Mouse (Mus musculus) layer of hippocampus, postnatal 36 days (tissue): ENCODE measurements around the gene Mdh1b. TPM values are rescaled to one million over a fixed set of nuclear protein-coding genes. Genes with fewer than 3 reads are reported as not detected.

ENCODE experiments used
- DNase-seq, 2 experiments: peaks; one replicate each; pipeline ENCODE4 v3.0.0; 2022
- total RNA-seq, 2 experiments: library from RNA; stranded (reverse); gene quantifications; 2 replicates each; pipeline ENCODE4 v1.2.3; 2021

Gene Mdh1b
- under 1 TPM; 0.92 to 0.94 TPM for total RNA-seq

DNA sequence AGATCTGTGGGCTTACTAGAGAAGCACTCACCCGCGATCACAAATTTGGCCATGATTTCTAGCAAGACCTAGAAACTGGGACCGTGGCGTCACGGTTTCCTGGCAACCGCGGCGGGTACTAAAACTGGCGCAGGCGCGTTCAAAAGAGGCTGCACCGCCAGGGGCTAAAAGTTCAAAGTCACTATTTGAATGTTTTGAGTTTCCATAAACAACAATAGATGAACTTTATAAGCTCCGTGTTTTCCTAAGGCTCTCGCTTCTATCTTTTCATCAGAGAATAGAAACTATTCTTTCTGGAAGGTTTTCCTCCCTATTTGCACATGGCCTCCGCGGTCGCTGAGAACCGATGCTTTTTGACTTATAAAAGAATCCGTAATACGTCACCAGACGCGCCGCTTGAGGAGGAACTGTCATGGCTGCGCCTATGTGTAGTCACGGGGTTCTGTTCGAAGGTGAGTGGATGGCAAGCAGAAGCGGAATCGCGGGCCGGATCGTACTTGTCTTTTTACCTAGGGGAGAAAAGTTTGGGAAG, at the start of gene Mdh1b, which contains the start of gene Fastkd2:
Gene Mdh1b (minus strand): TSS at position 79 of the 532 bp plus-strand sequence.
Gene Fastkd2 (plus strand): TSS at position 375 of the 532 bp plus-strand sequence.
- peak; percentile 84 to 88 for DNase-seq

- DNase-seq, result no peak
Measured at GRCm38 (mm10) chr1:63776902-63777630, 46.9 kb upstream of the Mdh1b start.

GRCm38 (mm10) chr1:63776396-63776795, 46.3 kb upstream of the Mdh1b start:
- DNase-seq, result no peak

GRCm38 (mm10) chr1:63770309-63770708, 40.2 kb upstream of the Mdh1b start:
- peak in 1 of 2 experiments; percentile 8 for DNase-seq

DNA sequence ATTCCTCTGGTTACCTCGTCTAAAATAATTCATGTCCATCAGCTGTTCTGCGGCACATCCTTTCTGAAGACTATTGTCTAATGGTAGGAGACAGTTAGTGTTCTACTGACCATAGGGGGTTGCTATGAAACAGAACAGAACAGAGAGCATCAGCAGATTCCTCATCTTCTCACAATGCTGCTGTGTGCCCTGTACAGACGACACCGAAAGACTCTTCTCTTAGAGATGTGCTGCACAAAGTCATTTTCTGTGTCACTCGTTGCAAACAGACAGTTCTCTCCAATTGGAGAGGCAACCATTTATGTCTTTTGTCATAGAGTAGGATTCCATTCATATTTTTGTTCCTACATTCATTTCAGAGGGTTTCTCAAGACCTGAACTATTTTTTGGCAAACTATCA, 39.0 kb upstream of the Mdh1b start, which contains the start of gene 4933402D24Rik:
Gene 4933402D24Rik (minus strand): TSS at position 101 of the 400 bp plus-strand sequence.
- no peak for DNase-seq

DNA sequence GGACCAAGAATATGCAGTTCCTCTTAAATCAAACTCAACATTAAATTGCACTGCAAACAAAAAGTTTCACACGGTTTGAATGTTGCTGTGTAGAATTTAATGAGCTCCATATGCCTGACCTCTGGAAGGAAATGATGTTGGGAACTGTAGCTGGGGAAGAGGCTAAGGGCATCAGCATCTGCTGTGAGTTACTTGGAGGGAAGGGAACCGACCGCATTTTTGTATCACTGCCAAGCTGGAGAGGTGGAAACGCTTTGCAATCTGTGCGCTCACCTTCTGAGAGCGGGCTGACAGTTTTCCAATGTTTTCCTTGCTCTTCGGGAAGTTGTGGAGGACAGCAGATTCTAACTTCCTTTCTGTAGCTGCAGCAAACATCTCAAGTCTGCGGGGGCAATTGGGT, 38.0 kb upstream of the Mdh1b start:
- no peak for DNase-seq

GRCm38 (mm10) chr1:63764395-63764794, 34.3 kb upstream of the Mdh1b start:
- DNase-seq, result no peak

DNA sequence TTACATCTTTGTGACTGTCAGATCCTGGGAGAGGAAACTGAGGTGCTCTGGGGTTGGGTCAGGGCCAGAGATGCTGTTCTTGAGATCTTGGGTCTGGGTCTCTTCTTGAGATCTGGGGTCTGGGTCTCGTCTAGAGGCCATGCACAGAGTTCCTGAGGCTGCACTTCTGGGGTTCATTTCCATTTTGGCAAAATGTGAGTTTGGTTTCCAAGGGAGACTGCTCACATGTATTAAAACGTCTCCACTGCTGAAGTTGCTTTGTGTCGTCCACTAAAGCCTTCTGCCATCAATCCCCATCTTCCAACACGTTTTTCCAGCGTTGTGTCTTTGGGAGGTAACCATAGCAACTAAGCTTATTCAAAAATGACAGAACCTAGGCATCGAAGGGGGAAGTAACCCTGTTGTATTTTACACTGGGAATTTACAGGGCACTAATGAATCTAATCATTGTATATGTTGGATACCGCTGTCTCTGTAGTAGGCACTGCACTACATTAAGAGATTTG, 33.8 kb upstream of the Mdh1b start:
- DNase-seq, result no peak

DNA sequence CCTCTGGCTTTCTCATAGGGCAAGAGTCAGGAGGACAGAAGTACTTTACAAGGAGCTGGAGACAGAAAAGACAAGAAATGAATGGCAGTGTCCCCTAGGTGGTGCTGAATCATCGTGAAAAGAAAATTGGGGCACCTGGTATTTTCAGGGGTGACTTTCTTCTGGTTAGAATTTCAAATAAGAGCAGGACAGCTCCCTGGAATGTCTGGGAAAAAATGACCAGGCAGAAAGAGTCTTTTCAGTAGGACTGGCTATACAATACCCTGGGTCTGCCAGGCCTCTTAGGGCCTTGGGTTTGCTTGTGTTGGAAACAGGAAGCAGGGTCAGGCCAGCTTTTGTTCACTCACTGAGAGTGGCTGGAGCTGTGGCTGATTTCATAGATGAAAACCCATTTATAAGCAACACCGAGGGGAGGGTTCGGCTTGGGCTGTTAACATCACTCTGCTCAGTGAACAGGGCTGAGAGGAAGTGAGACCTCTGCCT, 33.1 kb upstream of the Mdh1b start:
- peak; percentile 47 to 58 for DNase-seq

DNA sequence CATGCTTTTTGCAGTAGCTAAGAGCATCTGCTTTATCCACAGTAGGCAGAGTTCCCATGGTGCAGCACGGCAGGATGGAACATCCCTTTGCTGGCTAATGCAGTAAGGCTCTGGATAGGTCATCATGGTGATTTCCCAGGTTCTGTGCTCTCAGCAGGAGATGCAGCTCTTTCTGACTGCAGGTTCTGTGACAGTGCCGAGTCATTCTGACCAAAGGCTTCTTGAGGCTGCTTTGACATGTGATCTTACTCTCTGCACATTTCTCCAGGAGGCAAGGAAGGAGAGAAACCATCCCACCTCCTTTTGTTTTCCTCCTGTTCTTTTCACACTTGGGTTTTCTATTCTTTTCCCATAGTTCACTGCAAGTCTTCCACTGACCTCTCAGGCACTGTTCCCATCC, 25.9 kb upstream of the Mdh1b start:
- no peak for DNase-seq

- DNase-seq, result no peak
Measured at GRCm38 (mm10) chr1:63729796-63730195, 322 bp downstream of the Mdh1b start.

DNA sequence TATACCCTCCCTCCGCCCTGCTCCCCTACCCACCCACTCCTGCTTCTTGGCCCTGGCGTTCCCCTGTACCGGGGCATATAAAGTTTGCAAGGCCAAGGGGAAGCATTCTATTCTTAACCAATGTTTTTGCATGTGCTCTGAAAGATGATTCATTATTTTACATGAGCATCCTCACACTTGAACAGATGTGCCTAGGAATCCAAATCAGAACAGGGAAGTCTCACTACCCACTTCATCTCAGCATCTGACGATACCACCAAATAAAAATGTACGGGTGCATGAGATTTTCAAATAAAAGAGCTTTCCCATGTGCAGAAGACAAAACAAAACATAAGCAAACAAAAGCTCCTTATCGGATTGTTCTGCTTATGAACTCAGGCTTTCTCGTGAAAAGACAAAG, 10.0 kb downstream of the Mdh1b start:
- no peak for DNase-seq

- no peak for DNase-seq
Measured at GRCm38 (mm10) chr1:63708876-63709275, 21.2 kb downstream of the Mdh1b start.

DNA sequence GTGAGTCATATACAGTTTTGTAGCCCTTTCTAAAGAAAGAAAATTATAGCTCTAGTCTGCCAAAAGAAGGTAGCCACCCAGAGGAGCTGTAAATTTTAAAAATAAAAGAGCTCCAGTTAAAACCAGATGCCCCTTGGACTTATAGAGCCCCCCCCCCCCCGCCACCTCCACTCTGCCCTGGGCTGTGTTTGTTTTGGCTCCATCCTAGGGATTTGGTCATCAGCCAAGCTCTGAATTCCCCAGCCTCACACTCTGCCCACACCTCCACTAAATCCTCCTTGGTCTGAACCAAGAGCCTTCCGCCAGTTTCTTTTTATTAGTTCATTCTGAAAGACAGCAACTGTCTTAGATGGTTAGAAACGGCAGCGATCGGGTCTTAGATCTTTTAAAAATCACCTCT, 24.4 kb downstream of the Mdh1b start:
- DNase-seq, result no peak

DNA sequence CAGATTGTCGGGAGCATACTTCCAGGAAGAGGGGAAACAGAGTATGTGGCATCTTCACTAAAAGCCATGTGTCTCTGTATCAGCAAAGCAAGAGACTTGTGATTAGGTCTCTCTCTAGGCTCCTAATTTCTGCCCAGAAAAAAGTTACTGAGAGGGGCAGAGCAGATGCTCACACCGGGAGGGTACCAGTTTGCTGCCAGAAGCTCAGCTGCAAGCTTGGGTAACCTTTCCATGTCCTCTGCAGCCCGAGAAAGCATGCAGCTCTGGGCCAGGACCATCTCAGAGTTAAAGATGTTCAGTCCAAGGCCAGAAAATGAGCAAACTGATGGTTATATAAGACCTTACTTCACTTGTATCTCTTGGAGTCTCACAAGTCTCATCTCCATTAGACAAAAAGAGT, 33.3 kb downstream of the Mdh1b start:
- DNase-seq, result no peak

DNA sequence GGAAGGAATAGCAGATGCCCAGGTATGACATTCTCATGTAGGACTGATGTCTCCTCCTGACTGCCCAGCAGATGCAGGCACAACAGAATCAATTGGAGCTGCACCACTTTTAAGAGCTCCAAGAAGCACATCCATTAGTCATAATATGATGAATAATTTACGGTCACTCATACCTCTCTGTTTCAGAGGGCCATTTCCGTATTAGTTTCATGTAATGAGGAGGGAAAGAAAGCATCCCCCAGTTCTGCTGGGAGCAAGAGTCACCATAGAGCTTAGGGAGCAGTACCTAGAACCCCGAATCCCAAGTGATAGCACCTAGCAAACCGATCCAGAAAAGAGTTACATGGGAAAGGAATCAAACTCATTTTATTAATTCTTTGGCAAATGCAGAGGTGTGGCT, 43.3 kb downstream of the Mdh1b start, which contains the start of gene Dytn:
Gene Dytn (minus strand): TSS at position 101 of the 400 bp plus-strand sequence.
- no peak for DNase-seq

- no peak for DNase-seq
Measured at GRCm38 (mm10) chr1:63675975-63676374, 54.1 kb downstream of the Mdh1b start.

DNA sequence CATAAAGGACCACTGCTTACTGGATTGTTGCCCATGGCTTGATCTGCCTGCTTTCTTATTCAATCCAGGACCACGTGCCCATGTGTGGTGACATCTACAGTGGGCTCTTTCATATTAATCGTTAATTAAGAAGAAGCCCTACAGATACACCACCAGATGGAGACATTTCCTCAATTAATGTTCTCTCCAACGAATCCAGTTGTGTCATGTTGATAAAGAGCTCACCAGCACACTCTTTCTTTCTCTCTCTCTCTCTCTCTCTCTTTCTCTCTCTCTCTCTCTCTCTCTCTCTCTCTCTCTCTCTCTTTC, 61.3 kb downstream of the Mdh1b start:
- DNase-seq, result peak in 1 of 2 experiments; percentile 6

- DNase-seq, result peak in 1 of 2 experiments; percentile 6
Measured at GRCm38 (mm10) chr1:63667949-63668851, 61.9 kb downstream of the Mdh1b start.

- DNase-seq, result no peak
Measured at GRCm38 (mm10) chr1:63667201-63667948, 62.7 kb downstream of the Mdh1b start.

DNA sequence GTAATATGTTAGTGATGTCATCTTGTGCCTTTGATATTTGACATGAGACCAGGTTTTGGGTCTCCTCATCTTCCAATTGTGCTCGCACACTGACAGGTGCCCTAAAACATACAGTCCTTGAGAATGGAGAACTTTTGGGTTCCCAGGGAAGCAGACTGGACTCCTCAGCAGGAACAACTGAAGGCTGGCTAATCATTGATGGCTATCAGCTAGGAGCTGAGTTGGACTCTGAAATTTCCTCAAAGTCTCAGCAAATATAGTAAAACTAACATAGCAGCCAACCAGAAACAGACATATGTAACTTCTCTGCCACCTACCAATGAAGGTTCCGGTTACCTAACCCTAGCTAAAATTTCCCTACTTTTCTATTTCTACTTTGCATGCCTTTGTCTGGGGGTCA, 64.0 kb downstream of the Mdh1b start:
- DNase-seq, result no peak

DNA sequence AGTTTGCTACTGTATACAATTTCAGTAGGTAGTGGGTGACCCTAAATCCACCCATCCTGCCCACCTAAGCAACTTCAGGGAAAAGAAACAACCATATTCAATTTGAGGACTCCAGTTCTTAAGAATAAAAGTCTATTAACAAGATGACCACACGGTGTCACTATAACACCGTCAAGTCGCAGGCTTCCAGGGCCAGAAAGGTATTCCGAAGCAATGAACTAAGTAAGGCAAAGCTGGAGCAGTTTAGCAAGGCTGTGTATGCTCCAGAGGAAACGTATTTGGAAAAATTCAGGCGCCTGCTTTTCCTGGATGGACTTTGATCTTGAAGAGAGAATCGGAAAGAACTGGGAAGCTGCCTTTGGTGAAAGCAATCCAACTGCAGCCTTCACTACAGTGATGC, 70.5 kb downstream of the Mdh1b start:
- DNase-seq, result peak in 1 of 2 experiments; percentile 22
